Mouse (Mus musculus): ENCODE data around the gene a. TPM values are rescaled to one million over a fixed set of nuclear protein-coding genes. Genes with fewer than 3 reads are reported as not detected.

a gene
- total RNA-seq (2021), result not detected
- long read RNA-seq, experiment 1, partial matches to known transcripts, result 0 of 4 reads
- long read RNA-seq, experiment 1, other reads (novel, unspliced or antisense), result 4 of 4 reads
- long read RNA-seq, experiment 2, partial matches to known transcripts, result 0 of 1 reads
- long read RNA-seq, experiment 2, other reads (novel, unspliced or antisense), result 1 of 1 reads

DNA sequence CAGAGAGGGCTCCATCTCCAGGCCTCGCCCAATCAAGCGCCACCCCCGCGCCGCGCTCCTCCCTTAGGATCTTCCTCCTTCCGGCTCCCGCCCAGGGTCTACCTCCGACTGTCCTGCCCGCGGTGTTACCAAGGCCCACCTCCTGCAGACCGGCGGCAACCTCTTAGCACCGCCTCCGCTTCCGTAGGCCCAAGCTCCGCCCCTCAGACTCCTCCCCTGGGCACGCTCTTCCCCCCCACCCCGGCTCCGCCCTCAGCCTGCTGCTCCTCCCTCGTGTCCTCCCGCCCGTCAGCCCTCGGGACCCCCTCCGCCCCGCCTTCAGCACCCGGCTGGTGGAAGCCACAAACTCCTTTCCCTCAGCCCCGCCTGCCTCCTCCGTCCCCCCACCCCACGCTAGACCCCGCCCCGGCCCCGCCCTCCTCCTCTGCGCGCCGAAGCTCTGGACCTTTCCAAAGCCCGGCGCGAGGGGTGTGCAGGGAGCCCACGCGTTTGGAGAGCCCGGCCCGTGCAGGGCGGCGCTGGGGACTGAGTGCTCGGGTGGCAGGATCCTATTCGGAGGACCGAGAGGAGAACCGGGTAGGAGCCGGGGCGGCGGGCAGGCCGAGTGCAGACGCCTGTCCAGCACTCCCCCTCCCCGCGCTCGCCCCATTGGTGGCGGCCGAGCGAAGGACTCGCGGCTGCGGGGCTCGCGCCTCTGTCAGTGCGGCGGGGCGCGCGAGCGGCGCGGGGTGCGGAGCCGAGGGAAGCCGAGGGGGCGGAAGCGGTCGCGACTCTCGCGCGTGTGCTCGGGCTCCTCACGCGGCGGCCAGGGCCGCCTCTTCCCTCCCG, at the start of gene a, which contains the start of gene Raly:
a (plus strand) TSS at position 747 of the 828 bp plus-strand sequence.
Raly (plus strand) TSS at position 441 of the 828 bp plus-strand sequence.
- Histone ChIP-seq H3K4me3 (peak within 1 kb of the TSS; percentile 100), H3K27ac (peak within 1 kb of the TSS; percentile 98)
- intact Hi-C loops (cut with DNase I), result loop anchor here (5.0 kb wide), 1 partner anchor 66 kb away; no protein-coding TSS in a partner anchor
- peak; percentile 99 for DNase-seq
- TF ChIP-seq CTCF (IDR thresholded peaks at IDR 0.05), result peak; percentile 18; the same call in 1 of the 2 replicates

- DNase-seq, result no peak
- TF ChIP-seq CTCF (IDR thresholded peaks at IDR 0.05), result no peak
- no peak overlapping the region for H3K4me3 ChIP-seq
- intact Hi-C loops (cut with DNase I), result no loop called here
- H3K27ac ChIP-seq, result no peak overlapping the region
Observed at GRCm38 (mm10) chr2:154742911-154743819, 48.0 kb upstream of the a start.

DNA sequence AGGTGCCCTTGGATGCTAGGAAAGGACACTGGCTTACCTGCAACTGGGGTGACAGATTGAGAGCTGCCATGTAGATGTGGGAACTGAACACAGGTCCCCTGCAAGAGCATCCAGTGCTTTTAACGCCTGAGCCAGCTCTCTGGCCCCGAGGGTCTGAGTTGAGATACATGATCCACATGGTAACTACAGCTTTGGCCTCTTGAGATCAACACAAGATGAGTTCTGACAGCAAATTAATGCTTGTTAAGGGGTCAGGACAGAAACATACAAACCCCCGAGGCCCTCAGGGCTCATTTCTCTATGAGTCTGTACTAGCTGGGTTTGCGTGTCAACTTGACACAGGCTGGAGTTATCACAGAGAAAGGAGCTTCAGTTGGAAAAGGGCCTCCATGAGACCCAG, 47.3 kb upstream of the a start:
- H3K27ac ChIP-seq, result no peak overlapping the region
- intact Hi-C loops (cut with DNase I), result no loop called here
- no peak overlapping the region for H3K4me3 ChIP-seq
- TF ChIP-seq CTCF (IDR thresholded peaks at IDR 0.05), result no peak
- DNase-seq, result no peak

GRCm38 (mm10) chr2:154748383-154748782, 42.8 kb upstream of the a start:
- Histone ChIP-seq H3K27ac (no peak overlapping the region), H3K4me3 (no peak overlapping the region)
- DNase-seq, result no peak
- intact Hi-C loops (cut with DNase I), result no loop called here
- TF ChIP-seq CTCF (IDR thresholded peaks at IDR 0.05), result peak; percentile 32; the same call in 1 of the 2 replicates

DNA sequence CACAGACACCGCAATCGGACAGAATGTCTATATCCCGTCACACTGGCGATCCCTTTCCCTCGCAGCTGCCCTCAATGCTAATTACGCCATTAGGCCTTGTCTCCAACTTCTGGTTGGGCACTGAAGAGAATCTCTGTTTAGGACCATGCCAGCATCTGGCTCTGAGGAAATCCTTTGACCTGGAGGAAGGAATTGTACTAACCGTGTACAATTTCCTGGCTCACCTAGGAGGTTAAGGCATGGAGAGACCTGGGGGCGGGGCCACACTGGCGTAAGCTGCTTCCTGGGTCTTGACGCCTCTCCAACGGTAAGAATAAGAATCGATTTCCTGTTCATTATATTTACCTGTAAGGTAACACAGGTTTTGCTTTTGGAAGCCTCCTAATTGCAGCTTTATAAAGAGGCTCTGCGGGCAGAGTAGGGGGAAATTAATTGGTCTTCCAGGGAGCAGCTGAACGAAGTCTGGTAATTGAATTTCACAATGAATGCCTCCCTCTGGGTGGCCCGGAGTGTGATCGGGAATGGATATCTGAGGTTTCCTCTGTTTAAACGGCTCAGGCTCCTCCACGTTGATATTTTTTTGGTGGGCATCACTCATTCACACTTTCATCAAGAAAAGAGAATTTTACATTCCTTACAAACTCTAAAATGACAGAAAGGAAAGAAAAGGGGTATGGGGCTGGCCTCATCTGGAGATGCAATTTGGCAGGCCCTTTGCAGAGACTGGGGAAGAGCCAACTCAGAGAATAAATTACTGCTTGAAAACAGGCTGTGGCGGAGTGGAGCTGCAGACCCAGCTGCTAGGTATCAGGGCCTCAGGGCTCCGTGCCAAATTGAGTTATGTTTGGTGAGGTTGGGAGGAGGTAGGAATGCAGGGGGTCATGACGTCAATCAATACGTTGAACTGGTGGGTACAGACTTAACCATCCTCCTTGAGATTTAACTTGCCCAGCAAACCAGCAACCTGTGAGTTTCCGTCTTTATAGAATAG, 41.9 kb upstream of the a start:
- Histone ChIP-seq H3K27ac (no peak overlapping the region), H3K4me3 (no peak overlapping the region)
- no peak for DNase-seq
- intact Hi-C loops (cut with DNase I), result no loop called here
- no peak for TF ChIP-seq CTCF (IDR thresholded peaks at IDR 0.05)

GRCm38 (mm10) chr2:154751924-154752323, 39.3 kb upstream of the a start:
- DNase-seq, result no peak
- TF ChIP-seq CTCF (IDR thresholded peaks at IDR 0.05), result no peak
- intact Hi-C loops (cut with DNase I), result no loop called here
- H3K27ac ChIP-seq, result no peak overlapping the region
- no peak overlapping the region for H3K4me3 ChIP-seq

- no peak for TF ChIP-seq CTCF (IDR thresholded peaks at IDR 0.05)
- no peak overlapping the region for H3K27ac ChIP-seq
- intact Hi-C loops (cut with DNase I), result no loop called here
- no peak overlapping the region for H3K4me3 ChIP-seq
- DNase-seq, result no peak
Observed at GRCm38 (mm10) chr2:154754068-154754560, 37.1 kb upstream of the a start.

GRCm38 (mm10) chr2:154755791-154756190, 35.4 kb upstream of the a start:
- intact Hi-C loops (cut with DNase I), result loop anchor here (5.0 kb wide), 1 partner anchor 43 kb away; no protein-coding TSS in a partner anchor
- TF ChIP-seq CTCF (IDR thresholded peaks at IDR 0.05), result peak; percentile 53
- Histone ChIP-seq H3K4me3 (no peak overlapping the region), H3K27ac (no peak overlapping the region)
- DNase-seq, result no peak

- no peak overlapping the region for H3K4me3 ChIP-seq
- intact Hi-C loops (cut with DNase I), result loop anchor here (5.0 kb wide), 1 partner anchor 45 kb away; no protein-coding TSS in a partner anchor
- H3K27ac ChIP-seq, result no peak overlapping the region
- DNase-seq, result no peak
- no peak for TF ChIP-seq CTCF (IDR thresholded peaks at IDR 0.05)
Observed at GRCm38 (mm10) chr2:154757691-154758090, 33.5 kb upstream of the a start.

DNA sequence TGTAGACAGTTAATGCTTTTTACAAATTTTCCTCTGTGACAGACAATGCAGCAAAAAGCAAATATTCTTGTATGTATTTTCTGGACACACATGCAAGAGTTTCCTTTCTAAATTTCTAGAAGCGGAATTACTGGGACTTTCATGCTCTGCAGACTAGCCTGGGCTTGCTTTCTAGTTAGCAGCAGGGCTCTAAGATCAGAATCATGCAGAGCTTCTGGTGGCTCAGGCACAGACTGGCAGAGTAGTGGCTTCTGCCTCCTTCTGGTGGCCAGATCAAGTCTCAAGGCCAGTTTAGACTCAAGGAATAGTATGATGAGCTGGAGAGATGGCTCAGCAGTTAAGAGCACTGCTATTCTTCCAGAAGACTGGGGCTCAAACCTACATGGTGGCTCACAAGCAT, 32.7 kb upstream of the a start:
- Histone ChIP-seq H3K4me3 (no peak overlapping the region), H3K27ac (no peak overlapping the region)
- intact Hi-C loops (cut with DNase I), result loop anchor here (5.0 kb wide), 1 partner anchor 46 kb away; no protein-coding TSS in a partner anchor
- no peak for DNase-seq
- TF ChIP-seq CTCF (IDR thresholded peaks at IDR 0.05), result no peak

DNA sequence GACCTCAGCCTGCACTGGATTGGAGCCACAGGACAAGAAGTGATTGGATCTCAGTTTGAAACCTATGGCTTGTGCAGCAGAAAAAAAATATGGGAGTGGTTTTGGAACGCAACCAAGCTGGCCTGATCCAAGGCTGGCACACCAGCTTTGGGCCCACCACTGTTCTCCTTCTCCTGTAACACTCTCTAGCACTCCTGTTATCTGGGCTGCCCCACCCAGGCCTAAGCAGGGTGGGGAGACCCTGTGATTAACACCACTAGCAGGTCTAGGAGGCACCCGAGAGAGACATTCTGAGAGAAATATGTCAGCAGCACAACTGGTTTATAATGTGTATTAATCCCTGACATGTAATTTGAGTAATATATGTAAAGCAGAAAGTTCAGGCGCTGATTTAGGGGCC, 28.0 kb upstream of the a start:
- intact Hi-C loops (cut with DNase I), result no loop called here
- no peak for DNase-seq
- Histone ChIP-seq H3K27ac (no peak overlapping the region), H3K4me3 (no peak overlapping the region)
- no peak for TF ChIP-seq CTCF (IDR thresholded peaks at IDR 0.05)

Data from gastrocnemius, adult 2 months (tissue).